Mouse (Mus musculus) liver, embryonic 12.5 days (tissue): ENCODE measurements around the gene C8b. TPM values are rescaled to one million over a fixed set of nuclear protein-coding genes. Genes with fewer than 3 reads are reported as not detected.
A peak's percentile ranks its signal among the peaks of the same experiment; 100 is the strongest.

Experiments used
- ATAC-seq: fragments of 200-750 bp; cut with Nextera tagmentation; 2 replicates; pipeline ENCODE4 v1.8.0; 2017; ENCODE audit warnings: moderate number of reproducible peaks, mild to moderate bottlenecking, moderate library complexity
- H3K27ac ChIP-seq: fragments of 300-500 bp; sonication (generic); 2 replicates; pipeline ENCODE4 v1.5.1; 2016; ENCODE audit warnings: mild to moderate bottlenecking
- H3K27me3 ChIP-seq: fragments of 300-500 bp; sonication (generic); replicated peaks from 2 replicates; pipeline ENCODE4 v1.6.1; 2016; ENCODE audit warnings: mild to moderate bottlenecking, moderate library complexity
- H3K36me3 ChIP-seq: fragments of 300-500 bp; sonication (generic); 2 replicates; pipeline ENCODE4 v1.6.1; 2016; ENCODE audit warnings: mild to moderate bottlenecking, moderate library complexity
- H3K4me1 ChIP-seq: fragments of 300-500 bp; sonication (generic); 2 replicates; pipeline ENCODE4 v1.6.1; 2016
- H3K4me2 ChIP-seq: fragments of 300-500 bp; sonication (generic); 2 replicates; pipeline ENCODE4 v1.6.1; 2016; ENCODE audit warnings: mild to moderate bottlenecking, moderate library complexity
- H3K4me3 ChIP-seq: fragments of 300-500 bp; sonication (generic); 2 replicates; pipeline ENCODE4 v1.5.1; 2016; ENCODE audit warnings: mild to moderate bottlenecking, moderate library complexity
- H3K9ac ChIP-seq: fragments of 300-500 bp; sonication (generic); 2 replicates; pipeline ENCODE4 v1.6.1; 2016; ENCODE audit warnings: mild to moderate bottlenecking, moderate library complexity
- H3K9me3 ChIP-seq: fragments of 300-500 bp; sonication (generic); replicated peaks from 2 replicates; pipeline ENCODE4 v1.6.1; 2016; ENCODE audit warnings: mild to moderate bottlenecking, moderate library complexity
- WGBS: fragments of 180-500 bp; shearing (Covaris S2); methylation state at CpG from one replicate; pipeline ENCODE4 v1.1.7; 2016; ENCODE audit not compliant: insufficient replicate concordance; 5-methylcytosine and 5-hydroxymethylcytosine counted together
- polyA plus RNA-seq: library from polyadenylated mRNA; unstranded; fragments of >200 nt; fragmentation: Nextera tagmentation; extraction: Ambion mirVana; gene quantifications from 2 replicates; pipeline ENCODE4 v1.2.1, GENCODE M21; 2016

C8b gene
- polyA plus RNA-seq, 1 experiment from 2014 or later = 5.7 TPM

GRCm38 (mm10) chr4:104816519-104817232, 50.6 kb downstream of the C8b start:
- 0 out of 2 replicates have a peak, but pooled peaks cover 4% of the 10 kb centered on the region for H3K4me1 ChIP-seq
- H3K27me3 ChIP-seq = no peaks in the 10 kb centered on the region
- H3K4me2 ChIP-seq = no peak overlapping the region
- H3K9me3 ChIP-seq = no peaks in the 10 kb centered on the region; the same call in 1 of the 2 replicates
- ATAC-seq = peak; percentile 73
- no peak overlapping the region for H3K4me3 ChIP-seq
- H3K9ac ChIP-seq = no peak overlapping the region
- H3K27ac ChIP-seq = no peak overlapping the region
- H3K36me3 ChIP-seq = no peaks in the 10 kb centered on the region
- WGBS = 62% methylated on average over 4 of the region's 4 CpGs

DNA sequence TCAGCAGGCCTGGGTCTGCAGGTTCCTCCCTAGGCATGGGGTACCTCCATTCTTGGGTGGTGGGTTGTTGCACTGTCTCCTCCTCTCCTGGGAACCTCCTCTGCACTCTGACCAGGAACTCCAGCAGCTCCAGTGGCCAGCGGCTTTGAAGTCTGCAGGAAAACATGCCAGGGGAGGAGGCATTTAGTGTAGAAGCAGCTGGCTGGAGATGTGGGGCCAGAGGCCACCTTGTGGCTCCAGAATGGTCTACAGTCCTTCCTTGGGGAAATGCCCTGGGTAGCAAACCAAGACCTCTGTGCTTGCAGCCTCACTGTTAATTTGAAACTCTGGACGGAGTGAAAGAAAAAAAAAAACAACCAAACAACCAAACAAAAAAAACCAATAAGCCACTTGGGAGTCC, 51.4 kb downstream of the C8b start:
- no peak for ATAC-seq
- Histone ChIP-seq H3K9ac (no peak overlapping the region), H3K27ac (no peak overlapping the region), H3K4me1 (0 out of 2 replicates have a peak, but pooled peaks cover 4% of the 10 kb centered on the region), H3K36me3 (no peaks in the 10 kb centered on the region), H3K9me3 (no peaks in the 10 kb centered on the region; the same call in 1 of the 2 replicates), H3K27me3 (no peaks in the 10 kb centered on the region), H3K4me2 (no peak overlapping the region), H3K4me3 (no peak overlapping the region)
- WGBS = 28% methylated on average over 2 of the region's 2 CpGs

DNA sequence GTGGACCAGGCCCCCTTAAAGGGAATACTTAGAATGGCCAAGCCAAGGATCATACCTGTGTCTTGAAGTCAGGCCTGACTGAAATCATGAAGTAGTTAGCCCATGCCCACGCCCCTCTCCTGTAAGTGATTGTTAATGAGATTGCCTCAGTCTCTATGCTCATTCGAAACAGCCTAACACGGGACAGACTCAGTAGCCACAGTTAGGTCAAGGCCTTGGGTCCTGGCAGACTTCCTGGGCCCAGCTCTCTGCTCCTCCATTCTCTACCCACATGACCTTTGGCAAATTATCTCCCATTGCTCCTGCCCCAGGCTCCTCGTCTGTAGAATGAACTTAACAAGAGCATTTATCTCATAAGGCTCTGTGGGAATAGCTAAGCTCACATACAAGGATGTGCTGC, 52.9 kb downstream of the C8b start:
- Histone ChIP-seq H3K27ac (no peak overlapping the region), H3K4me1 (0 out of 2 replicates have a peak, but pooled peaks cover 4% of the 10 kb centered on the region), H3K9me3 (no peaks in the 10 kb centered on the region; the same call in 1 of the 2 replicates), H3K4me3 (no peak overlapping the region), H3K4me2 (no peak overlapping the region), H3K9ac (no peak overlapping the region), H3K27me3 (no peaks in the 10 kb centered on the region), H3K36me3 (no peaks in the 10 kb centered on the region)
- ATAC-seq = no peak
- WGBS = 40% methylated on average over 4 of the region's 4 CpGs

DNA sequence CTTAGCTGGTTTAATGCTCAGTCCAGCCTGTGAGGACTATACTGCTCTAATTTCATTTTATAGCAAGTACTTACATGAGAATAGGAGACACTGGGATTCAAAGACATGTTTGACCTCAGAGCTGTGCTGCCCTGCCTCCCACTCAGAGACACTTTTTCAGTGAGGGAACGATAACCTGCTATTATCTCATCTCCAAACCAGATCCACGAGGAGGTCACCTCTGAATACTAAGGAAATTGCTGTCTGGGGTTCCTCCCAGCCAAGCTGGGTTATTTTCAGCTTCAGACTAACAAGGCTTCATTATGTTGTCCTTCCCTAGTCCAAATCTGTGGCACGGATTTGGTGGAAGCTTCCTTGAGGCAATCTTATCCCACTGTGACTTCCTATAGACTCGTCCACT, 53.8 kb downstream of the C8b start:
- no peak overlapping the region for H3K4me3 ChIP-seq
- H3K27me3 ChIP-seq = no peaks in the 10 kb centered on the region
- H3K9me3 ChIP-seq = no peaks in the 10 kb centered on the region; the same call in 1 of the 2 replicates
- 55% methylated on average over 4 of the region's 4 CpGs for WGBS
- 0 out of 2 replicates have a peak, but pooled peaks cover 4% of the 10 kb centered on the region for H3K4me1 ChIP-seq
- no peak overlapping the region for H3K27ac ChIP-seq
- H3K4me2 ChIP-seq = no peak overlapping the region
- no peaks in the 10 kb centered on the region for H3K36me3 ChIP-seq
- H3K9ac ChIP-seq = no peak overlapping the region
- ATAC-seq = no peak

DNA sequence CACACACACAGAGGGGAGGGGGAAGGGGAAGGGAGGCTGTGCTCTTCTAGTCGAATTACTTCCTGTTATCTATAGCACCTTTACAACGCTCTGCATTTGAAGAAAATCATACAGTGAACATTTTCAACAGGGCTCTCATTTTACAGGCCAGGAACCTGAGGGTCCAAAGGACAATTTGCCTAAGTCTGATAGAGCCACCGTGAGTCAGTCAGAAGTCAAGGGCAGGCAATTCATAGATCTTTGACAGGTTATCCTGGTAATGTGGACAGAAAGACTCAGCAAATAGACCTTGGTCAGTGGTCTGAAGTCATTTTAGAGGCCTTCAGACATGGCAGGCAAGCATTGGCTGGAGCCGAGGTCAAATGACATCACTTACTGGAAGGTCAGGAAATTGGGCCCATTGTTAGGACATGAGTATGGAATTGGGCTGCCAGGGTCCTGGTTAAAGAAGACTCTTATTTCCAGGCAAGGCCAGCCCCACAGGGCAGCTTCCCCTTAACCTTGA, 57.5 kb downstream of the C8b start:
- 45% methylated on average over 4 of the region's 4 CpGs for WGBS
- Histone ChIP-seq H3K27ac (no peak overlapping the region), H3K27me3 (no peaks in the 10 kb centered on the region), H3K4me1 (no peaks in the 10 kb centered on the region), H3K4me3 (no peak overlapping the region), H3K4me2 (no peak overlapping the region), H3K36me3 (0 out of 2 replicates have a peak, but pooled peaks cover 4% of the 10 kb centered on the region), H3K9me3 (no peaks in the 10 kb centered on the region), H3K9ac (no peak overlapping the region)
- ATAC-seq = no peak

DNA sequence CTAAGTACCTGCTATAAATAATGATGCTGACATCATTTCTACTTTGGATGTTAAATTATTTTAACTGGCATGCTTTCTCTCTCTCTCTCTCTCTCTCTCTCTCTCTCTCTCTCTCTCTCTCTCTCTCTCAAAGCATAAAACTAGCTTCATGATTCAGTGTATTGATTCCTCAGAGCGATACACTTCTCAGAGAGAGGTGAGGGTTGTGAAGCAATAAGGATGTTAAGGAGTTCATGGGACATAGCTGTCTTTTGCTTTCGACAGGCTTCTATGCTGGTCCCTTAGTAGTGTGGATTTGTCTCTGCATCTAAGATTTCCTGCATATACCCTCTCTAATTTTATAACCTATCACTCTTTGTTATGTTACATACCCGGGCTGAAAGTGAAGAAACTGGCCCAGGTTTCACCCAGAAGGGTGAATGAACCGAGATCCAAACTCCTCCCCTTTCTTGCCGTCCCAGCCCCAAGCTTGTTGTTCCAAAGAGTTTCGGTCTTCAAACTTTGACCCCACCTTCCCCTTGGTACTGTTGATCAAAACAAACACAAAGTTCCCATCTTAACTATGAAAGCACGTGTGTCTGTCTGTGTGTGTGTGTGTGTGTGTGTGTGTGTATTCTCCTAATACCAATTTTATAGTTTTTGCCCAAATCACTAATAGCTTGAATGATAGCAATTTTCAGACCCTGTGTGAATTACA, 58.4 kb downstream of the C8b start:
- Histone ChIP-seq H3K4me1 (no peaks in the 10 kb centered on the region), H3K27me3 (no peaks in the 10 kb centered on the region), H3K4me3 (no peak overlapping the region), H3K27ac (no peak overlapping the region), H3K4me2 (no peak overlapping the region), H3K9ac (no peak overlapping the region), H3K9me3 (no peaks in the 10 kb centered on the region), H3K36me3 (0 out of 2 replicates have a peak, but pooled peaks cover 4% of the 10 kb centered on the region)
- ATAC-seq = no peak
- WGBS = 59% methylated on average over 7 of the region's 7 CpGs

DNA sequence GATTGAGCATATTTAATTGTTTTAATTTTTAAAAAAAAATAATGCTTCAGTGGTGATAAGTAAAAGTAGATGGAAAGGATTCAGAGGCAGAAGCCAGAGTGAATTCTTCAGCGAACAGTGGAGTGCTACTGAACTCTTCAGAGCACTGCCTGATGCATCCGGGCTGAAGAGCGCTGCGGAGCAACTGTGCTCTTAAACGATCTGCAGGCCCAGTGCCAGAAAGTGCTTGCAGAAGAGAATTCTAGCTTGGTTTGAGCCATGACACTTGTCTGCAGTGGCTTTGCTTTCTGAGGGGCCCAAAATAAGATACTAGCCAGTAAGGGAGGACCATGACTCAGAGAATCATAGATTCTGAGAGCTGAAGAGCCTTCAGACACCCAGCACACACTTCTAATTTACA, 62.8 kb downstream of the C8b start:
- no peaks in the 10 kb centered on the region for H3K4me1 ChIP-seq
- no peaks in the 10 kb centered on the region for H3K27me3 ChIP-seq
- no peak overlapping the region for H3K27ac ChIP-seq
- H3K4me3 ChIP-seq = no peak overlapping the region
- ATAC-seq = no peak
- H3K9ac ChIP-seq = no peak overlapping the region
- 0 out of 2 replicates have a peak, but pooled peaks cover 4% of the 10 kb centered on the region for H3K36me3 ChIP-seq
- no peak overlapping the region for H3K4me2 ChIP-seq
- H3K9me3 ChIP-seq = no peaks in the 10 kb centered on the region
- WGBS = 69% methylated on average over 5 of the region's 5 CpGs

DNA sequence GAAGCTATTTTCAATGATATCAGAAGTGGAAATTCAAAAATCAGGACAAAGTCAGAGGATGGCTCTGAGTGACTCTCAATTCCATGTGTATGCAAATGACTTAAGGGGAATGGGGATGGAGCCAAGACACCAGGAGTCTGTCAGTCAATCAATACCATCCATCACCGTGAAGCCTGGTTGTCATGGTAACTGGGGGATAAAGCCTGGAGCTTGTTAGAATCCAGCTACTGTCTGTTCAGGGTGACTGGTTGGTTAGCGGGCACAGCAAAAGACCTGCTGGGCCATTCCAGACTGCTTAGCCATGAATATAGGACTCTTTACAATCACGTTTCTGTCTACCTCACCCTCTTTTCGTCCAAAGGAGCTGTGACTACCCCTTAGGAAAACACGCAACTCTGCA, 69.0 kb downstream of the C8b start:
- Histone ChIP-seq H3K9me3 (no peaks in the 10 kb centered on the region), H3K27ac (no peak overlapping the region), H3K4me3 (no peak overlapping the region), H3K9ac (no peak overlapping the region), H3K36me3 (no peaks in the 10 kb centered on the region), H3K4me1 (no peaks in the 10 kb centered on the region), H3K27me3 (no peaks in the 10 kb centered on the region), H3K4me2 (no peak overlapping the region)
- ATAC-seq = no peak
- WGBS = 57% methylated on average over 5 of the region's 5 CpGs

DNA sequence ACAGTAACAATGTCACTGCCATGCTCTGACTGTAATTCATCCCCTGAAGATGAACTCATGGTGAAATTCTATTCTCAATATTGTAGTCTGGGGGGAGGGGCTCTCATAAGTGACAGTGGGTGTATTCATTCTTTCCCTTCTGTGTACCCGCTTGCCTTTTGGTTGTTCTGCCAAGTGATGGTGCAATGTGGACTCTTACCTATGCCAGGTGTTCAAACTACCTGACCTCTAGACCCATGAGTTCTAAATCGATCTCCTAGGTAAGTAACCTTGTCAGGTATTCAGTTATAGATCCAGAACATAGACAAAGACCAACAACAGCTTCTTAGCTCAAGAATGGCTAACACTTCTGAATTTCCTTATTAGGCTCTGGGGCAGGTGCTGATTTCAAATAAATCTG, 72.2 kb downstream of the C8b start:
- no peak overlapping the region for H3K4me2 ChIP-seq
- H3K4me1 ChIP-seq = no peaks in the 10 kb centered on the region
- H3K4me3 ChIP-seq = no peak overlapping the region
- no peaks in the 10 kb centered on the region for H3K9me3 ChIP-seq
- ATAC-seq = no peak
- no peaks in the 10 kb centered on the region for H3K36me3 ChIP-seq
- no peak overlapping the region for H3K27ac ChIP-seq
- WGBS = 70% methylated on average over 2 of the region's 2 CpGs
- no peaks in the 10 kb centered on the region for H3K27me3 ChIP-seq
- no peak overlapping the region for H3K9ac ChIP-seq

- WGBS = 71% methylated on average over 5 of the region's 5 CpGs
- H3K27ac ChIP-seq = no peak overlapping the region
- H3K27me3 ChIP-seq = no peaks in the 10 kb centered on the region
- no peak overlapping the region for H3K4me3 ChIP-seq
- no peak overlapping the region for H3K9ac ChIP-seq
- H3K4me1 ChIP-seq = no peaks in the 10 kb centered on the region
- H3K9me3 ChIP-seq = no peaks in the 10 kb centered on the region
- no peaks in the 10 kb centered on the region for H3K36me3 ChIP-seq
- no peak for ATAC-seq
- no peak overlapping the region for H3K4me2 ChIP-seq
Measured at GRCm38 (mm10) chr4:104842204-104842603, 76.1 kb downstream of the C8b start.

DNA sequence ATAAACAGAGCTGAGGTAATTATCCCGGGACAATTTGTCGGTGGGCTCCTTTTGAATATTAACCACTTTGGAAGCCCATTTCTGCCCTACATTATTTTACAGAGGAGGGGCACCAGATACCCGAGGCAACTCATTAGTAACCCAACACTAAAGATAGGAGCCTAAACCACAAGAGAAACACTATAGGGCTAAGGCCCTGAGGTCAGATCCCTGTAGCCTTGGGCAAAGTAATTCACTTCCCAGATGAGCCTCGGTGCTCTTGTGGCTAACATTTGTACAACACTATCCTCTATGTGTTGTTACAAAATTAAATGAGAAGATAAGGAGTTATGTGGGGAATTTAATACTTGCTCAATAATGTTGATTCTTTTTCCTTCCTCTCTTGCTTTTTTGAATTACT, 77.4 kb downstream of the C8b start:
- H3K4me1 ChIP-seq = no peaks in the 10 kb centered on the region
- H3K27me3 ChIP-seq = no peaks in the 10 kb centered on the region
- ATAC-seq = no peak
- no peaks in the 10 kb centered on the region for H3K36me3 ChIP-seq
- H3K4me2 ChIP-seq = no peak overlapping the region
- no peak overlapping the region for H3K9ac ChIP-seq
- H3K4me3 ChIP-seq = no peak overlapping the region
- no peak overlapping the region for H3K27ac ChIP-seq
- H3K9me3 ChIP-seq = no peaks in the 10 kb centered on the region
- WGBS = 60% methylated on average over 4 of the region's 4 CpGs
